Mouse (Mus musculus) NIH3T3 (cell line): ENCODE data around the gene Slc25a13.
A peak's percentile ranks its signal among the peaks of the same experiment; 100 is the strongest.

Experiments used
- DNase-seq: peaks from one replicate; pipeline ENCODE4 v3.0.0-alpha.2; 2012; ENCODE audit warnings: low read depth

Slc25a13 gene

GRCm38 (mm10) chr6:6216507-6217285 lies at the start of gene Slc25a13:
Gene Slc25a13 (minus strand): TSS chr6:6217173.
- peak; percentile 84 for DNase-seq

DNA sequence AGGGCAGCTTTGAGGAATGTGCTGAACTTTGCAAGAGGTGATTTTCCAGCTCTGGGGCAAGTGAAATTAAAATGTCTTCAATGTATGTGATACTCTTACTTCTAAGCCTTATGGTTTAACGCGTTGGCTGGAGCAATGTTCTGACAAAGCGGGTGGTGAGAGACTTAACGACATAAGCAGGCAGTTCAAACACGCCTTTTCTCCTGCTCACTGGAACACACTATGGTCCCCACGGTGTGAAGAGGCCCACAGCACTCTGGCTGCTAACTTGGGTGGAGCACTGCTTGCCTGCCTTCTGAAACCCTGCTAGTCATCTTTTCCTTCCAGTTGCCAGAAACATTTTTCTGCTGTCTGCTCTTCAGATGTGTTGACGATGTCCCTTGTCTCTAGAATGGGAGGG lies 48.8 kb upstream of the Slc25a13 start:
- no peak for DNase-seq

DNA sequence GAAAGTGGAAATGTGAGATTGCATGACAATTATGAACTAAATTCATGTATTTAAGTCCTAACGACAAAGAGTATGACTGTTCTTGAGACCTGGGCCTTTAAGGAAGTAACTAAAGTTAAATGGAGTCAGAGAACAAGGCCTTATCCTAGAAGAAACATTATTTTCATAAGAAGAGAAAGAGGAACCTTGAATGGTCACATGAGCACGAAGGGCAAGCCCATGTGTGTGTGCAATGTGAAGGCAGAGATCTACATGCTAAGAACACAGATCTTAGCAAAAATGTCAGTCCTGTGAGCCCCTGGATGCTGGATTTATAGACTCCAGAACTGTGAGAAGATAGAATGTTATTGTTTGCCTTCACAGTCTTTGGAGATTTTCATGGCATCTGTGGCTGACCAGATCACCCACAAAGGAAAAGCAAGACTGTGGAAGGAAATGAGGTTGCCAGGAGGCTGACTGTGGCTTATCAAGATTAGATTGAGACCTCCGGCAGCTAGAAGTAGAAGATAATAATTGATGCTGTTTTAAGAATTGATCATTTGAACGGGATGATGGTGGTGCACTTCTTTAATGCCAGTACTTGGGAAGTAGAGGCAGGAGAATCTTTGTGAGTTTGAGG lies 46.4 kb upstream of the Slc25a13 start:
- no peak for DNase-seq

GRCm38 (mm10) chr6:6260917-6261316 lies 43.9 kb upstream of the Slc25a13 start:
- DNase-seq: peak; percentile 9

DNA sequence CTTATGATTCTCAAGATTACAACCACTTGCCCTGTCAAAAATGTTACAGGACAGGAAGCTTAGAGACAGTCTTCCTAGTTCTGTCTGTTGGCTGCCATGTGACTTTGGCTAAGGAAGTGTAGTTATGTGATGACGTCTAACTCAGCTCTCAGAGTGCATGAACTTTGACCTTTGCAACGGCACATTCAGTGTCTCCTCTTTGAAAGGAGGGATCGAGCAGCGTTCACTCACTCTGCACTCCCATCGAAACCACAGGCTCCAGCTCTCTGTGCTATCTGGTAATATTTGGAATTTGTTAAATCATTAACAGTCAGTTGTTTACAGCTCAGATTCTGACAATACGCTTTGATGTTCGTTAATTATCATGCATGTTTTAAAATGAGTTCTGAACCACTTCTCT lies 31.5 kb upstream of the Slc25a13 start:
- no peak for DNase-seq

DNA sequence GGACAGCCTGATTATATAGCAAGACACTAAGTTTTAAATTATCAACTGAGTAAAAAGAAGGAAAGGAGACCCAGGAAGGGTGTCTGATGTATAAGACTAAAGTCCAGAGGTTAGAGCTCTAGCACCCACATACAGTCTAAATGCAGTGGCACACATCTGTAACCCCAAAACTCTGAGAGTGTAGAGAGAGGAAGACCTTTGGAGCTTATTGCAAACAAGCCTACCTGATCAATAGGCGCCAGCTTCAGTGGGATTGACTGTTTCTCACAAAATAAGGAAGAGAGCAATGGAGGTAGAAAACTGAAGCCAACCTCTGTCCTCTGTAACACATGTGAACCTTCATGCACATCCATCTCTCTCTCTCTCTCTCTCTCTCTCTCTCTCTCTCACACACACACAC lies 26.9 kb upstream of the Slc25a13 start:
- DNase-seq: no peak

DNA sequence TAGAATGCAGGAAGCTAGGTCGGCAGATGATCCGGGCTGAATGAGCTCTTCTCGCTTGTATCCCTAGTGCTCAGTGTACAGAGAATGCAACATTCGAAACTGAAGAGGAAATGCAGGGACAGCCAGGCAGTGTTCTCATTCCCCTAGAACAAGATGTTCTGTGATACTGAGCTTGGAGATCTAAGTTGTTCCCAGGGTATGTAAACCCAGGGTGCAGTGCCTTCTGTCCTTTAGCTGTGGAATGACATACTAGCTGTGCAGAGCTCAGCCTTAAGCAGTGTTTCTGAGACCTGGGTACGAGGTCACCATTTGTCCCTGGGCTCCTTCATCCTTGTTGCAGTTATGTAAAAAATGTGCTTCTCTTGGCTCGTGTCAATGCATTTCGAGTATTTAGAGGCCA lies 25.1 kb upstream of the Slc25a13 start:
- no peak for DNase-seq

- DNase-seq: no peak
Measured at GRCm38 (mm10) chr6:6236788-6237298, 19.9 kb upstream of the Slc25a13 start.

- peak; percentile 37 for DNase-seq
Measured at GRCm38 (mm10) chr6:6230262-6230661, 13.3 kb upstream of the Slc25a13 start.

- DNase-seq: no peak
Measured at GRCm38 (mm10) chr6:6222721-6223120, 5.7 kb upstream of the Slc25a13 start.

DNA sequence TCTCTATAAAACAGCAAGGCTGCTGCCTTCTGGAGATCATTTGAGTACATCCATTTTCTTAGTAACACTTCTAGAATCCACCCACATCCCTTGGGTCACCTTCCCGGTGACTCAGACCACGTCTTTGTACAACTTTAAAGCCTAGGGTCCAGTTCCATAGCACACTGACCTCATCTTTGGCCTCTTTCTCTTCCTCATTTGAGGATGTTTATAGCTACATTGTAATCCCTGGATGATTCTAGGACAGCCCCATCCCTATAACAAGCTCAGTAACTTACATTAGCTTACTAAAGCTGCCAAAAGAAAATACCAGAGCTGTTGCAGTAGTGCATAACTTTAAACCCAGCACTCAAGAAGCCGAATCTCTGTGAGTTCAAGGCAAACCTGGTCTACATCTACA lies 3.6 kb upstream of the Slc25a13 start:
- peak; percentile 30 for DNase-seq

DNA sequence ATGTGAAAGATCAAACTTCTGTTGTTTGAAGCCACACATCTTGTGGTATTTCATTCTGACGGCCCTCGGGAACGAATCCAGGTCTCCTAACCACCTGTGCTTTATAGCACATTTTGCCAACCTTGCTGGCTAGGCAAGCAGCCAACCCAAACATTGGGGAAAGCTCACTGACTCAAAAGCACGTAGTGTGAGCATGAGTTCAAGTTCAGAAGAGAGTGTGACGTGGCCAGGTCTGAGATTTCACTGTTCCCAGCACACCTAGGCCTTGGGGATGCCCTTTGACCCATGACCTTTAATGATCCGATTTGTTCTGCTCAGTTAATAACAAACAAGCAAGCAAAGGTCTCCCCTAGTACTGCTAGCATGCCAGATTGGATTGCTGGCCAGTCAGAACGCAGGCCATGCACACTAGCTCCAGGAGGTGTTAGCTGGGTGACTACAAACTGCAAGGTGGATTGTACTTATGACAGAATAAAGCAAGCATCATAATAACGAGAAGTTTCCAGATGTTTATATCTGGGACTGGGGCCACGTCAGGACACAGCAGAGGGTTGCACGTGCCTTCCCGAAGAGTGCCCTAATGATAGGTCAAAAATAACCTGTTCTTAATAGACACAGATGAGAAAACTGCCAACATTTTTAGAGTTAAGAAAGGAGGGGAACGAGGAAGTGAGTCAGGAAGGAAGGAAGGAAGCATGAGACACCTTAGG lies 2.8 kb upstream of the Slc25a13 start:
- peak; percentile 57 for DNase-seq

DNA sequence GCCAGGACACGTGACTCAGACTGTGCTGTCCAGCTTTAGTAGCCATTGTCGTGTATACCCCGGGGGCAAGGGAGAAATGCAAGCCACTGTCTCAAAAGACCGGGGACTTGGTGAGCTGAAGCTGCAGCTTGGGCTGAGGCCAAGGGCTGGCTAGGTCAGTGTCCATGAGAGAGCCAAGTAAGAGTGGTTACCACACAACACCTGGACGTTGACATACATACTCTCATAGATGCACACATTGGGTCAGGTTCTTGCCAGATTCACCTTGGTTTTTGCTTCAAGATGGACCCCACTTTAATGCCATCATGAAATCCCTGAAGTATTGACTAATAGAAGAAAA lies 283 bp upstream of the Slc25a13 start:
- no peak for DNase-seq

DNA sequence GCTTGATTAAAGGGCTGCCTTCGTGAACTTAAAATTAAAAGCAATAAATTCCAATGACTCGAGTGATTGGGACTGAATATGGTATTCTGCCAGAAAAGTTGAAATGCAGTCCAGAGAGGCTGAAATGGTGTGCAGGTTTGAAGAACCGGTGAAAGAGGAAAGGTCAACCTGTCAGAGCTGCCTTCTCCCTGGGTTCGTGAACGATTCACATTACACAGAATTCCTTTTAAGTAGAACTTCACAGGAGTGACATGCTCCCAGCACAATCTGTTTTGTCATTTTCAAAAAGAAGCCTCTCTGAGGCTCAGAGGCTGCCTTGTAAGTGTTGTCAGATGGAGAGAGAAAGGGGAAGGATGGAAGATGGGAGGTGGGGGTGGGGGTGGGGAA lies 860 bp downstream of the Slc25a13 start:
- DNase-seq: no peak

- peak; percentile 30 for DNase-seq
Measured at GRCm38 (mm10) chr6:6212360-6213310, 4.3 kb downstream of the Slc25a13 start.

- DNase-seq: no peak
Measured at GRCm38 (mm10) chr6:6211958-6212357, 5.0 kb downstream of the Slc25a13 start.

DNA sequence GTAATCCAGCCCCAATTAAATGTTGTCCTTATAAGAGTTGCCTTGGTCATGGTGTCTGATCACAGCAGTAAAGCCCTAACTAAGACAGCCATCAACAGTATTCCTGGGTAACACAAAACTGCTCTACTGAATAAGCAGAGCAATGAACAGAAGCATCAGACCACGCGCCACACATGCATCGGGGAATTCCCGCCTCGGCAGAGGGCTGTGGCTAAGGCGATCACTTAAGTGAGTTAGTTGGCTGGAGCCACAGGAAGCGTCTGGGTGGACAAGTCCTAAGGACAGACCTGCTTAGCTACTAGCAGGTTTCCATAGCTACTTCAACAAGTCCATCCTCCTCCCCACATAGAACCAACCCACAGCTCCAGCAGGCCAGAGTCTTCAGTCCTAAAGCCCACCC lies 6.3 kb downstream of the Slc25a13 start:
- no peak for DNase-seq

DNA sequence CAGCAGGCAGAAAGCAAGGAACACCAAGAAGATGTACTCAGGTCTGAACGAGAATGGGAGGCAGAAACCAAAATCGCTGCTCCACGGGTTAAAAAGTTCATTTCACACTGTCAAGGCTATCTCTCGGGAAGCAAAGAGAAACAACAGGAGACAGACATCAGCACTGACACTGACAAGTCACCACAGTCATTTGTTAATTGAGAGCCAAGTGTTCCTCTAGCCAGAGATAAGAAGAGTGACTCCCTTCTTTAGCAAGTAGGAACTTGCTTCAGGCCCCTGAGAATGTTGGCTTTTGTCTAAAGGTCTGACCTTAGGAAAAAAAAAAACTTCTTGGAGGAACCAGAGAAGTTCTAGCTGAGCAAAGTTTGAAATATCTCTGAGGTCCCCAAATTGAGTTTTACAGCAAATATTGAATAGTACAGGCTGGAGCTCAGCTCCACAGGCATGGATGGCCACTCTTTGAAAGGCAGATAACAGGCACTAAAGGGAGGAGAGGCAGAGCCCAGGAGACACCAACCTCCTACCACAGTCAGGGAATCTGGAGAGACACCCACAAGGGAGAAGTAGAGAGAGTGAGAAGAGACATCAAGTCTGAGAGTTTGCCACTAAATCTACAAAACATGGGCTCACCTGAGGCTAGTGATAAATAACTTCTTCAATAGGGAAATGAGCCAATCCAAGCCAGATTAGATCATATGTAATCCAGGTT lies 8.5 kb downstream of the Slc25a13 start:
- no peak for DNase-seq

- DNase-seq: no peak
Measured at GRCm38 (mm10) chr6:6207836-6208235, 9.1 kb downstream of the Slc25a13 start.

DNA sequence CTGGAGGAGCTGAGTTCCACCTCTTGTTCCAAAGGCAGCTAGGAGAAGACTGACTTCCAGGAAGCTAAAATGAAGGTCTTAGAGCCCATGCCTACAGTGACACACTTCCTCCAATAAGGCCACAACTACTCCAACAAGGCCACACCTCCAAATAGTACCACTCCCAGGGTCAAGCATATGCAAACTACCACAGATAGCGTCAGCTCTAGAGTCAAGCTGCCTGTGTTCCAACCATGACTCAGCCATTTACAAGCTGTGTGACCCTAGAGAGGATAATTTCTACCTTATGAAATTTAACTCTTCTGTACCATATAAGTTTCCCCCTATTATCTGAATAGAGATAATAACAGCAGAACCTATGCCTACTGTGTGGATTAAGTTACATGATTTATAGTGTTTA lies 9.6 kb downstream of the Slc25a13 start:
- no peak for DNase-seq

- peak; percentile 43 for DNase-seq
Measured at GRCm38 (mm10) chr6:6205599-6206165, 11.3 kb downstream of the Slc25a13 start.
